Mouse (Mus musculus) heart, embryonic 14.5 days (tissue): ENCODE data around the gene Krtap5-5. TPM values are rescaled to one million over a fixed set of nuclear protein-coding genes. Genes with fewer than 3 reads are reported as not detected.

Source experiments
- ATAC-seq: fragments of 200-750 bp; cut with Nextera tagmentation; 2 replicates; pipeline ENCODE4 v1.8.0; 2017; ENCODE audit warnings: low read depth, moderate TSS enrichment; ENCODE audit not compliant: insufficient number of reproducible peaks, insufficient read depth, low FRiP score
- H3K27ac ChIP-seq, 2 experiments: fragments of 200-500 bp in 1 of 2; fragments of 300-500 bp in 1 of 2; sonication (generic) in 1 of 2; replicated peaks in 1 of 2; 2 replicates each; pipeline ENCODE4 v1.5.1; 2012 to 2014; ENCODE audit warnings: low read depth in 2 of 2, low read length in 2 of 2, control low read depth in 1 of 2, mild to moderate bottlenecking in 1 of 2, mixed read lengths in 1 of 2; ENCODE audit not compliant: control insufficient read depth in 1 of 2, insufficient read depth in 1 of 2
- H3K27me3 ChIP-seq: fragments of 300-500 bp; sonication (generic); 2 replicates; pipeline ENCODE4 v1.6.1; 2014; ENCODE audit warnings: mild to moderate bottlenecking, low read length, control low read depth; ENCODE audit not compliant: control insufficient read depth, insufficient read depth
- H3K36me3 ChIP-seq: fragments of 300-500 bp; sonication (generic); 2 replicates; pipeline ENCODE4 v1.6.1; 2014; ENCODE audit warnings: mild to moderate bottlenecking, control low read depth, low read length, mixed read lengths; ENCODE audit not compliant: control insufficient read depth, insufficient read depth
- H3K4me1 ChIP-seq, 2 experiments: fragments of 200-500 bp in 1 of 2; fragments of 300-500 bp in 1 of 2; sonication (generic) in 1 of 2; 2 replicates each; pipeline ENCODE4 v1.6.1; 2012 to 2014; ENCODE audit warnings: low read length in 2 of 2, control low read depth in 1 of 2, mixed read lengths in 1 of 2; ENCODE audit not compliant: control insufficient read depth in 2 of 2, insufficient read depth in 2 of 2
- H3K4me2 ChIP-seq: fragments of 300-500 bp; sonication (generic); 2 replicates; pipeline ENCODE4 v1.6.1; 2014; ENCODE audit warnings: mild to moderate bottlenecking, low read length
- H3K4me3 ChIP-seq, 2 experiments: fragments of 200-500 bp in 1 of 2; fragments of 300-500 bp in 1 of 2; sonication (generic) in 1 of 2; 2 replicates each; pipeline ENCODE4 v1.5.1; 2012 to 2014; ENCODE audit warnings: low read length in 2 of 2, mild to moderate bottlenecking in 2 of 2, control low read depth in 1 of 2, low read depth in 1 of 2, moderate library complexity in 1 of 2; ENCODE audit not compliant: control insufficient read depth in 1 of 2, insufficient read depth in 1 of 2
- H3K9ac ChIP-seq: fragments of 300-500 bp; sonication (generic); 2 replicates; pipeline ENCODE4 v1.6.1; 2014; ENCODE audit warnings: mild to moderate bottlenecking, low read length
- H3K9me3 ChIP-seq: fragments of 300-500 bp; sonication (generic); 2 replicates; pipeline ENCODE4 v1.6.1; 2016; ENCODE audit warnings: low read length, control low read depth; ENCODE audit not compliant: control insufficient read depth
- WGBS: fragments of 180-500 bp; shearing (Covaris S2); extraction: QIAGEN DNeasy Blood & Tissue Kit; methylation state at CpG from one replicate; pipeline ENCODE4 v1.1.7; 2014; 5-methylcytosine and 5-hydroxymethylcytosine counted together
- polyA plus RNA-seq: library from polyadenylated mRNA; unstranded; fragments of >200 nt; fragmentation: Nextera tagmentation; extraction: Ambion mirVana; gene quantifications from 2 replicates; pipeline ENCODE4 v1.2.1, GENCODE M21; 2014

Krtap5-5 gene
- polyA plus RNA-seq, 1 experiment from 2014 or later: not detected

- Histone ChIP-seq H3K4me3 (no peak within 1 kb of the TSS), H3K4me2 (no peak within 1 kb of the TSS), H3K9ac (no peak within 1 kb of the TSS), H3K36me3 (no peaks in the 10 kb centered on the region), H3K27ac (no peak within 1 kb of the TSS), H3K9me3 (0 out of 2 replicates have a peak, but pooled peaks cover 3% of the 10 kb centered on the region), H3K27me3 (0 out of 2 replicates have a peak, but pooled peaks cover 2% of the 10 kb centered on the region), H3K4me1 (no peaks in the 10 kb centered on the region)
- ATAC-seq: no peak
- WGBS: 34% methylated on average over 2 of the region's 2 CpGs
Measured at GRCm38 (mm10) chr7:142190289-142190688, 39.5 kb downstream of the Krtap5-5 start, which contains the start of gene Gm10153. Gene Gm10153 (minus strand): TSS chr7:142190389.

DNA sequence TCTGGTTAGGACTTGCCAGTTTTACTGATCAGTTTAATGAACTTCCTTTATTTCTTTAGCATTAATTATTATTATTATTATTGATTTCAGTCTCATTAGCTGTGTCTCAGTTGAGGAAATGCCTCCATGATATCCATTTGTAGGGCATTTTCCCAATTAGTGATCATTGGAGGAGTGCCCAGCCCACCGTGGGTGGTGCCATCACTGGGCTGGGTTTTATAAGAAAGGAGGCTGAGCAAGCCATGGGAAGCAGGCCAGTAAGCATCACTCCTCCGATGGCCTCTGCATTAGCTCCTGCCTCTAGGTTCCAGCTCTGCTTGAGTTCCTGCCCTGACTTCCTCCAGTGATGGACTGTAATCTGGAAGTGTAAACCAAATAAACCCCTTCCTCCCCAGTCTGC lies 41.6 kb downstream of the Krtap5-5 start:
- no peak overlapping the region for H3K4me3 ChIP-seq
- H3K4me1 ChIP-seq: no peaks in the 10 kb centered on the region
- 65% methylated on average over 2 of the region's 2 CpGs for WGBS
- no peak for ATAC-seq
- no peak overlapping the region for H3K27ac ChIP-seq
- no peaks in the 10 kb centered on the region for H3K9me3 ChIP-seq
- H3K27me3 ChIP-seq: 0 out of 2 replicates have a peak, but pooled peaks cover 2% of the 10 kb centered on the region
- no peak overlapping the region for H3K4me2 ChIP-seq
- H3K36me3 ChIP-seq: no peaks in the 10 kb centered on the region
- H3K9ac ChIP-seq: no peak overlapping the region

GRCm38 (mm10) chr7:142181021-142181420 lies 48.8 kb downstream of the Krtap5-5 start:
- Histone ChIP-seq H3K4me1 (no peaks in the 10 kb centered on the region), H3K4me2 (no peak overlapping the region), H3K9me3 (no peaks in the 10 kb centered on the region), H3K4me3 (no peak overlapping the region), H3K27ac (no peak overlapping the region), H3K36me3 (no peaks in the 10 kb centered on the region), H3K9ac (no peak overlapping the region), H3K27me3 (no peaks in the 10 kb centered on the region)
- ATAC-seq: no peak
- 29% methylated on average over 1 of the region's 1 CpGs for WGBS

Other genes starting within 250 kb of the Krtap5-5 start
- gene Mob2, start 168.9 kb downstream of the Krtap5-5 start, polyA plus RNA-seq: 46.8 and 48.9 TPM in 2 replicates
- gene Dusp8, start 134.1 kb downstream of the Krtap5-5 start, polyA plus RNA-seq: 13.3 and 16.7 TPM in 2 replicates
- not detected in 2 replicates for gene Gm45618, start 109.2 kb downstream of the Krtap5-5 start, polyA plus RNA-seq
- not detected in 2 replicates for gene Gm39115, start 93.9 kb downstream of the Krtap5-5 start, polyA plus RNA-seq
- gene Gm45337, start 85.4 kb downstream of the Krtap5-5 start, polyA plus RNA-seq: not detected in 2 replicates
- gene Gm29735, start 72.9 kb downstream of the Krtap5-5 start, polyA plus RNA-seq: not detected in 2 replicates
- not detected in 2 replicates for gene Gm4553, start 64.2 kb downstream of the Krtap5-5 start, polyA plus RNA-seq
- not detected in 2 replicates for gene Krtap5-2, start 54.0 kb downstream of the Krtap5-5 start, polyA plus RNA-seq
- not detected in 2 replicates for gene Gm10153, start 39.6 kb downstream of the Krtap5-5 start, polyA plus RNA-seq
- gene Krtap5-3, start 28.6 kb downstream of the Krtap5-5 start, polyA plus RNA-seq: not detected in 2 replicates
- gene Gm7579, start 18.1 kb downstream of the Krtap5-5 start, polyA plus RNA-seq: not detected in 2 replicates
- not detected in 2 replicates for gene Gm40460, start 11.1 kb upstream of the Krtap5-5 start, polyA plus RNA-seq
- not detected in 2 replicates for gene Gm2431, start 28.4 kb upstream of the Krtap5-5 start, polyA plus RNA-seq
- gene Gm4559, start 44.4 kb upstream of the Krtap5-5 start, polyA plus RNA-seq: not detected in 2 replicates
- not detected in 2 replicates for gene Krtap5-1, start 67.1 kb upstream of the Krtap5-5 start, polyA plus RNA-seq
- gene Krtap5-4, start 73.6 kb upstream of the Krtap5-5 start, polyA plus RNA-seq: 0.19 TPM in 1 of 2 replicates, not detected in the other
- gene Ifitm10, start 143.8 kb upstream of the Krtap5-5 start, polyA plus RNA-seq: 4.2 and 7.5 TPM in 2 replicates
- not detected in 2 replicates for gene Gm49369, start 152.7 kb upstream of the Krtap5-5 start, polyA plus RNA-seq
- gene Ctsd, start 158.1 kb upstream of the Krtap5-5 start, polyA plus RNA-seq: 516 and 537 TPM in 2 replicates
- gene Syt8, start 204.9 kb upstream of the Krtap5-5 start, polyA plus RNA-seq: not detected in 2 replicates
- 24.1 and 31.7 TPM in 2 replicates for gene Tnni2, start 211.8 kb upstream of the Krtap5-5 start, polyA plus RNA-seq
- gene Lsp1, start 230.8 kb upstream of the Krtap5-5 start, polyA plus RNA-seq: 48.6 and 49.3 TPM in 2 replicates